Mouse (Mus musculus) liver, adult 2 months (tissue): Measurements from ENCODE around the gene Ptcd3.

Source experiments
- CTCF ChIP-seq: fragments of 200-500 bp; IDR thresholded peaks from 2 replicates; pipeline ENCODE4 v1.5.1; 2011; ENCODE audit warnings: low read depth, low read length, control low read depth
- POLR2A ChIP-seq: fragments of 200-500 bp; IDR thresholded peaks from 2 replicates; pipeline ENCODE4 v1.6.1; 2011; ENCODE audit warnings: low read length, control low read depth; ENCODE audit not compliant: insufficient read depth; ENCODE audit errors: extremely low read depth

GRCm38 (mm10) chr6:71935737-71936136 lies 27.2 kb upstream of the Ptcd3 start:
- TF ChIP-seq CTCF (no peak), POLR2A (no peak)
